Mouse (Mus musculus): ENCODE measurements at regions not wholly inside any gene's neighbourhood (a gene's known extent, or its start where the extent isn't known, plus 50 kb on each side); places are given as distances from the start of the nearest gene placed in this dataset.

DNA sequence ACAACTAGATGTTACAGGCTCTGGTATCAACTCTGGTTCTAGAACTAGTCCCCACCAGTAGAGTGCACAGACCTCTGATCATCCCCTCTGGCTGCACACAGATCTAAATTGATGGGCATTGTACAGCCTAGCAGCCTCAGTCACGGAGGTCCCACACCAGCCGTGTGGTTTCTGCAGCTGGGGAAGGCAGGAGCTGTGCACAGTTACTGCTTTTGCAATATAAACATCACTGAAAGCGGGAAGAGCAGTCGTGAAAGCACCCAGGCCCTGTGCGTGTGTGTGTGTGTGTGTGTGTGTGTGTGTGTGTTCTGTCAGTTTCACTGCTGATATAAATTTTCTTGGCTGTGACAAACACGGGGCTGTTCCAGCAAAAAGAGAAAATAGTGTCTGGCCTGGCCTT lies 84.4 kb upstream of the Ppp1r26 start:
- no peaks in the 10 kb centered on the region; a peak in 1 of 4 replicates for H3K27me3 ChIP-seq (ENCODE audit: control insufficient read depth in 1 of 2, insufficient read depth in 2 of 2, low read length in 2 of 2)
- no peak for DNase-seq (ENCODE audit: low read depth, low spot score)
- TF ChIP-seq ZKSCAN1 (IDR thresholded peaks at IDR 0.05; ENCODE audit: low read depth, low read length) (no peak), KAT2A (conservative IDR thresholded peaks at IDR 0.05; ENCODE audit: low read depth, low read length) (no peak), UBTF (IDR thresholded peaks at IDR 0.05; ENCODE audit: borderline replicate concordance, insufficient read depth, low read depth, low read length) (no peak), MYB (IDR thresholded peaks at IDR 0.05; ENCODE audit: low read depth, low read length) (no peak), E2F4 (IDR thresholded peaks at IDR 0.05; ENCODE audit: borderline replicate concordance, low read depth, low read length) (no peak), GATA1 (IDR thresholded peaks at IDR 0.05; ENCODE audit: low read depth, low read length) (no peak), POLR2AphosphoS5 (IDR thresholded peaks at IDR 0.05; ENCODE audit: borderline replicate concordance, low read depth, low read length) (no peak), BHLHE40 (IDR thresholded peaks at IDR 0.05; ENCODE audit: borderline replicate concordance, low read depth, low read length) (no peak), POLR2A (IDR thresholded peaks at IDR 0.05; ENCODE audit: control insufficient read depth in 1 of 2, insufficient read depth in 1 of 2, low read depth in 1 of 2, low read length in 2 of 2, poor library complexity in 1 of 2) (no peak), SMC3 (IDR thresholded peaks at IDR 0.05; ENCODE audit: low read depth, low read length) (no peak), TCF12 (IDR thresholded peaks at IDR 0.05; ENCODE audit: low read depth, low read length) (no peak), USF1 (IDR thresholded peaks at IDR 0.05; ENCODE audit: low read depth, low read length) (no peak), MAFK (IDR thresholded peaks at IDR 0.05; ENCODE audit: borderline replicate concordance, low read depth, low read length) (no peak)

DNA sequence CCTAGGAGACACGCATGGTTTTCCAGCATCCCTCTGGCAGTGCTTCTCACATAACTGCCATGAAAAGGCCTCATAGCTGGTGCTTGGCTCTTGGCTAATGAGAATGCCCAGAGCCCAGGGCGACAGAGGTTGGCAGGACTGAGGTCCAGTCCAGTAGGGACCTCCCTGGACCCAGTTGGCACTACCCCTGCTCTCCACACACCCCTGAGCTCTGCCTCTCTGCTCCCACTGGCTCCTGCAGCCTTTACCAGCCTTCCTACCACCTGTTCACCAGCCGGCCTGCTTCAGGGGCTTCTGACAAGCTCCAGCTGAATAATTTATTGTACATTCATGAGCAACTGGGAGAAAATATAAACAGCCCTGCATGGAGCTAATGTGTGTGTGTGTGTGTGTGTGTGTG lies 82.0 kb upstream of the Ppp1r26 start:
- Histone ChIP-seq H3K27ac (ENCODE audit: control insufficient read depth, low read depth, low read length) (no peak overlapping the region), H3K36me3 (ENCODE audit: control insufficient read depth in 1 of 2, insufficient read depth in 2 of 2, low read length in 2 of 2) (no peaks in the 10 kb centered on the region), H3K9ac (ENCODE audit: control insufficient read depth, low read depth, low read length, poor library complexity, severe bottlenecking) (no peak overlapping the region), H3K9me3 (replicated peaks; ENCODE audit: insufficient read depth, low read length) (no peaks in the 10 kb centered on the region), H3K4me1 (ENCODE audit: control insufficient read depth in 1 of 2, insufficient read depth in 2 of 2, low read length in 2 of 2) (no peaks in the 10 kb centered on the region), H3K79me2 (ENCODE audit: control insufficient read depth, insufficient read depth, low read length, poor library complexity) (no peaks in the 10 kb centered on the region), H3K27me3 (ENCODE audit: control insufficient read depth in 1 of 2, insufficient read depth in 2 of 2, low read length in 2 of 2) (no peaks in the 10 kb centered on the region; a peak in 1 of 4 replicates), H3K4me3 (ENCODE audit: control insufficient read depth in 1 of 2, insufficient read depth in 1 of 2, low read depth in 2 of 2, low read length in 2 of 2) (no peak overlapping the region)
- TF ChIP-seq GABPA (IDR thresholded peaks at IDR 0.05; ENCODE audit: low read depth, low read length) (no peak), MXI1 (IDR thresholded peaks at IDR 0.05; ENCODE audit: low read depth, low read length) (no peak), USF1 (IDR thresholded peaks at IDR 0.05; ENCODE audit: low read depth, low read length) (no peak), UBTF (IDR thresholded peaks at IDR 0.05; ENCODE audit: borderline replicate concordance, insufficient read depth, low read depth, low read length) (no peak), NRF1 (IDR thresholded peaks at IDR 0.05; ENCODE audit: insufficient read depth, low read depth, low read length, poor library complexity, severe bottlenecking) (no peak), ZC3H11A (IDR thresholded peaks at IDR 0.05; ENCODE audit: low read depth, low read length) (no peak), E2F4 (IDR thresholded peaks at IDR 0.05; ENCODE audit: borderline replicate concordance, low read depth, low read length) (no peak), GATA1 (IDR thresholded peaks at IDR 0.05; ENCODE audit: low read depth, low read length) (no peak), NELFE (IDR thresholded peaks at IDR 0.05; ENCODE audit: low read depth, low read length) (no peak), MAFK (IDR thresholded peaks at IDR 0.05; ENCODE audit: borderline replicate concordance, low read depth, low read length) (no peak), CTCF (IDR thresholded peaks at IDR 0.05 in 2 of 3, conservative IDR thresholded peaks at IDR 0.05 in 1 of 3; ENCODE audit: control insufficient read depth in 1 of 3, insufficient read depth in 1 of 3, low read depth in 2 of 3, low read length in 3 of 3, poor library complexity in 1 of 3, severe bottlenecking in 1 of 3) (no peak), SMC3 (IDR thresholded peaks at IDR 0.05; ENCODE audit: low read depth, low read length) (no peak), USF2 (IDR thresholded peaks at IDR 0.05; ENCODE audit: borderline replicate concordance in 1 of 2, insufficient read depth in 1 of 2, low read depth in 1 of 2, low read length in 2 of 2) (no peak), MAZ (IDR thresholded peaks at IDR 0.05; ENCODE audit: low read depth, low read length) (no peak), TAL1 (IDR thresholded peaks at IDR 0.05; ENCODE audit: low read length) (no peak), EP300 (IDR thresholded peaks at IDR 0.05; ENCODE audit: low read depth in 1 of 2, low read length in 2 of 2) (no peak), MAX (IDR thresholded peaks at IDR 0.05; ENCODE audit: low read length) (no peak), CHD2 (IDR thresholded peaks at IDR 0.05; ENCODE audit: low read length) (no peak), ETS1 (IDR thresholded peaks at IDR 0.05; ENCODE audit: low read depth, low read length) (no peak), KAT2A (conservative IDR thresholded peaks at IDR 0.05; ENCODE audit: low read depth, low read length) (no peak)
- no peak for DNase-seq (ENCODE audit: low read depth, low spot score)

More for the DNA sequence above, 84.4 kb upstream of the Ppp1r26 start:
- Histone ChIP-seq H3K4me3 (ENCODE audit: control insufficient read depth in 1 of 2, insufficient read depth in 1 of 2, low read depth in 2 of 2, low read length in 2 of 2) (no peak overlapping the region), H3K36me3 (ENCODE audit: control insufficient read depth in 1 of 2, insufficient read depth in 2 of 2, low read length in 2 of 2) (no peaks in the 10 kb centered on the region), H3K27ac (ENCODE audit: control insufficient read depth, low read depth, low read length) (no peak overlapping the region), H3K9ac (ENCODE audit: control insufficient read depth, low read depth, low read length, poor library complexity, severe bottlenecking) (no peak overlapping the region), H3K9me3 (replicated peaks; ENCODE audit: insufficient read depth, low read length) (no peaks in the 10 kb centered on the region), H3K79me2 (ENCODE audit: control insufficient read depth, insufficient read depth, low read length, poor library complexity) (no peaks in the 10 kb centered on the region), H3K4me1 (ENCODE audit: control insufficient read depth in 1 of 2, insufficient read depth in 2 of 2, low read length in 2 of 2) (no peaks in the 10 kb centered on the region)
